Mouse (Mus musculus) forebrain, embryonic 14.5 days (tissue): ENCODE results near the gene Maml3. TPM values are rescaled to one million over a fixed set of nuclear protein-coding genes. Genes with fewer than 3 reads are reported as not detected.

Experiments used
- ATAC-seq: fragments of 200-750 bp; cut with Nextera tagmentation; 2 replicates; pipeline ENCODE4 v1.8.0; 2017; ENCODE audit warnings: mild to moderate bottlenecking, moderate library complexity
- DNase-seq: peaks from one replicate; pipeline ENCODE4 v3.0.0-alpha.2; 2015; ENCODE audit warnings: low spot score
- H3K27ac ChIP-seq: fragments of 300-500 bp; sonication (generic); 2 replicates; pipeline ENCODE4 v1.5.1; 2014; ENCODE audit warnings: low read depth, mild to moderate bottlenecking, control low read depth, low read length, moderate library complexity
- H3K27me3 ChIP-seq: fragments of 300-500 bp; sonication (generic); replicated peaks from 2 replicates; pipeline ENCODE4 v1.6.1; 2014; ENCODE audit warnings: low read length, control low read depth, mixed read lengths; ENCODE audit not compliant: control insufficient read depth, insufficient read depth
- H3K36me3 ChIP-seq: fragments of 300-500 bp; sonication (generic); 2 replicates; pipeline ENCODE4 v1.6.1; 2014; ENCODE audit warnings: low read length, control low read depth; ENCODE audit not compliant: control insufficient read depth, insufficient read depth
- H3K4me1 ChIP-seq: fragments of 300-500 bp; sonication (generic); 2 replicates; pipeline ENCODE4 v1.6.1; 2014; ENCODE audit warnings: antibody characterized with exemption, low read length, control low read depth; ENCODE audit not compliant: control insufficient read depth, insufficient read depth
- H3K4me2 ChIP-seq: fragments of 300-500 bp; sonication (generic); 2 replicates; pipeline ENCODE4 v1.6.1; 2014; ENCODE audit warnings: mild to moderate bottlenecking, control low read depth, low read length
- H3K4me3 ChIP-seq: fragments of 300-500 bp; sonication (generic); 2 replicates; pipeline ENCODE4 v1.5.1; 2014; ENCODE audit warnings: low read depth, low read length, control low read depth
- H3K9ac ChIP-seq: fragments of 300-500 bp; sonication (generic); 2 replicates; pipeline ENCODE4 v1.6.1; 2014; ENCODE audit warnings: mild to moderate bottlenecking, low read length, control low read depth, moderate library complexity
- H3K9me3 ChIP-seq: fragments of 300-500 bp; sonication (generic); replicated peaks from 2 replicates; pipeline ENCODE4 v1.6.1; 2016; ENCODE audit warnings: low read length, control low read depth, mixed read lengths; ENCODE audit not compliant: control insufficient read depth
- WGBS: fragments of 180-500 bp; shearing (Covaris S2); extraction: QIAGEN DNeasy Blood & Tissue Kit; methylation state at CpG from one replicate; pipeline ENCODE4 v1.1.7; 2014; 5-methylcytosine and 5-hydroxymethylcytosine counted together
- polyA plus RNA-seq: library from polyadenylated mRNA; unstranded; fragments of >200 nt; fragmentation: Nextera tagmentation; extraction: Ambion mirVana; gene quantifications from 2 replicates; pipeline ENCODE4 v1.2.1, GENCODE M21; 2014

The Maml3 gene
- polyA plus RNA-seq, 1 experiment from 2014 or later = 4.2 TPM

DNA sequence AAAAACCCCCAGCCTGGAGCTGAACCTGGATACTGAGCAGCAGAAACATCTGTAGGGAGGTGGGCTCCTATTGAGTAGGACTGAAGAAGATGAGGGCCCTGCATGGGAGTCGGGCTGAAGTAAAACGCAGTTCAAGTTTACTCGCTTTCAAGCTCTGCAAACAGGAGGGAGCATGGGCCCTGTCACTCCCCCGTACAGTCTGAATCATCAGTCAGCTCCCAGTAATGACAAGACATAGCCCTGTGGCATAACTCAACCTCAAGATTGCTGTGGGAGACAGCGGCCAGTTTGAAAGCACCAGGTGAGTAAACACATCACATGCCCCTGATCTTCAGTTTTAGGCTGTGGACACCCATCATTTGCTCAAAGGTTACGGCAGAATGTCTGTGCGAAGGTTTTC, 139.0 kb downstream of the Maml3 start:
- ATAC-seq (no peak), DNase-seq (no peak)
- Histone ChIP-seq H3K9me3 (no peaks in the 10 kb centered on the region), H3K27ac (peak overlapping the region; percentile 44; the same call in 1 of the 2 replicates), H3K36me3 (no peaks in the 10 kb centered on the region), H3K4me2 (no peak overlapping the region), H3K4me3 (no peak overlapping the region), H3K27me3 (no peaks in the 10 kb centered on the region), H3K9ac (peak overlapping the region; percentile 8; the same call in 1 of the 2 replicates), H3K4me1 (peaks cover 26% of the 10 kb centered on the region)
- 77% methylated on average over 7 of the region's 7 CpGs for WGBS

GRCm38 (mm10) chr3:51965436-51965835, 139.4 kb downstream of the Maml3 start:
- DNase-seq = no peak
- Histone ChIP-seq H3K27me3 (no peaks in the 10 kb centered on the region), H3K9me3 (no peaks in the 10 kb centered on the region), H3K4me3 (no peak overlapping the region), H3K36me3 (no peaks in the 10 kb centered on the region), H3K4me1 (peaks cover 26% of the 10 kb centered on the region), H3K4me2 (no peak overlapping the region), H3K27ac (peak overlapping the region; percentile 44; the same call in 1 of the 2 replicates), H3K9ac (peak overlapping the region; percentile 8; the same call in 1 of the 2 replicates)
- 31% methylated on average over 2 of the region's 2 CpGs for WGBS
- ATAC-seq = no peak

- no peak overlapping the region for H3K4me3 ChIP-seq
- peaks cover 26% of the 10 kb centered on the region for H3K4me1 ChIP-seq
- no peaks in the 10 kb centered on the region for H3K36me3 ChIP-seq
- H3K27ac ChIP-seq = peak overlapping the region; percentile 44; the same call in 1 of the 2 replicates
- 0 out of 2 replicates have a peak overlapping the region, but pooled peaks have one; percentile 25 for H3K9ac ChIP-seq
- no peak for ATAC-seq
- WGBS = 30% methylated on average over 3 of the region's 3 CpGs
- no peaks in the 10 kb centered on the region for H3K9me3 ChIP-seq
- H3K27me3 ChIP-seq = no peaks in the 10 kb centered on the region
- DNase-seq = no peak
- H3K4me2 ChIP-seq = no peak overlapping the region
Measured at GRCm38 (mm10) chr3:51965008-51965407, 139.9 kb downstream of the Maml3 start.

DNA sequence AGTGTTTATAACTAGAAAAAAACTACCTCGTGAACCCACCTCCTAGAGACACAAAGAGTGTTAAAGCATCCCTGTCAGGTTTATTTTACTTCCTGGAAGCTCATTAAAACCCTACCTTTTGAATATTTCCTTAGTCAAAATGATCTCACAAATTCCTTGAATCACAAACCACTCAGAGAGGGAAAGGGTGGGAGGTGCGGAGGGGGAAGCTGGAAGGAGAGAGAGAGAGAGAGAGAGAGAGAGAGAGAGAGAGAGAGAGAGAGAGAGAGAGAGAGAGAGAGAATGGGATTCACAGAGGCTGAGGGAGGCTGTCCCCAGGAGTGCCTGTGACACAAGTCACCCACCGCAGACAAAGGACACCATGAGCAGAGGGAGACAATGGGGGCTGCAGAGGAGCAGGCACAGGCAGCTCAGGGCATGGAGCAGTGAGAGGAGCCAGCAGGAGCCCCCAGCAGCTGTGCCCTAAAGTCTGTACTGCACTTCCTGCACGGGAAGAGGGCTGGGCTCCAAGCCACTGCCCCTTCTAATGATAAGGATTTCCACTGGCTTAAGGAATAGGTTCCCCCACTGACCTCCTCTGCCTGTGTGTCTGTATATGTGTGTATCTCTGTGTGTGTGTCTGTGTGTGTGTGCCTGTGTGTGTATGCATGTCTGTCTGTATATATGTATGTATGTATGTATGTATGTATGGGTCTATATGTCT, 140.8 kb downstream of the Maml3 start:
- Histone ChIP-seq H3K36me3 (no peaks in the 10 kb centered on the region), H3K9ac (peak overlapping the region; percentile 53), H3K27ac (peak overlapping the region; percentile 83), H3K4me3 (no peak overlapping the region), H3K27me3 (no peaks in the 10 kb centered on the region), H3K4me1 (peaks cover 26% of the 10 kb centered on the region), H3K4me2 (peak overlapping the region; percentile 30; the same call in 1 of the 2 replicates), H3K9me3 (no peaks in the 10 kb centered on the region)
- 5% methylated on average over 4 of the region's 4 CpGs for WGBS
- ATAC-seq = peak; percentile 80
- peak; percentile 62 for DNase-seq

DNA sequence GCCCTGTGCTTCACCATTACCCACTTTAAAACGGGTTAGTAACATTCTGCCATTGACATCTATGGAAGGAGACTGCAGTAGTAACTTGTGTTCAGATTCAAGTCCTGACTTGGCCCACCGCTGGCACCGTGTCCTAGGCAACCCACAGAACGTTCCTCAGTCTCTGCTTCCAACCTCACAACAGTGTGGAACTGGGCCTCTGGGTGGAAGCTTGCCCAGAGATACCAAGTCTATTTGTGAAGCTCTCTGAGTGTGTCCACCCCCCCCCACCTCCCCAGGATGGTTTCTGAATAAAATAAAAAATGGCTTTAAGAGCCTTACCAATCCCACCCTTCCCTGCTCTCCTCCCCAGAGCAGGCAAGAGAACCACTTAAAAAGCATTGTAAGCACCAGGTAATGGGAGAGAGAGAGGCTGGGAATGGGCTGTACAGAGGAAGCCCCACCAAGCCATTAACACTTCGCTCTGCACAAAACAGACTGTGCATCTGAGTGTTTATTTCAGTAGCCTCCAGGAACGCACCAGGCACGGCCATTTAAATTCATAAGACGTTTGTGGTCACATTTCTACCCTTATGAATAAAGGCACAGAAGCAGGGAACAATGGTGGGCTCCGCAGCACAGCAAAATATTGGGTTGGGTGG, 141.6 kb downstream of the Maml3 start:
- DNase-seq (peak; percentile 45), ATAC-seq (peak; percentile 29; the same call in 1 of the 2 replicates)

DNA sequence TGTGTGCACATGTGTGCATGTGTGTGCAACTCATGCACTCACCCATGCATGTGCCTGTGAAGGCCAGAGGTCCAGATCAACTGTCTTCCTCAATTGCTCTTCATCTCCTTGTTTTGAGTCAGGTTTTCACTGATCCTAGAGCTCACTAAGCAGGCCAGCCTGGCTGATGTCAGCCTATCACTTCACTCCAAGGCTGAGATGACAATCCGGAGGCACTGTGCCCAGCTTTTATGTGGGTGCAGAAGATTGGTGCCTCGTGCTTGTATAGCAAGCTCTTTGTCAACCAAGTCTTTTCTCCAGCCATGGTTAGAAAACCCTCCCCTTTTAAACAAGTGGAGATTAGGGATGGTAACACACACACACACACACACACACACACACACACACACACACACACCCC, 146.1 kb downstream of the Maml3 start:
- Histone ChIP-seq H3K27ac (no peak overlapping the region), H3K9ac (no peak overlapping the region), H3K4me2 (no peak overlapping the region), H3K4me1 (peaks cover 10% of the 10 kb centered on the region), H3K9me3 (no peaks in the 10 kb centered on the region), H3K4me3 (no peak overlapping the region), H3K27me3 (no peaks in the 10 kb centered on the region), H3K36me3 (no peaks in the 10 kb centered on the region)
- WGBS = 80% methylated on average over 2 of the region's 2 CpGs
- ATAC-seq (no peak), DNase-seq (no peak)

More for the DNA sequence above, 141.6 kb downstream of the Maml3 start:
- Histone ChIP-seq H3K36me3 (no peaks in the 10 kb centered on the region), H3K4me3 (no peak overlapping the region), H3K4me2 (peak overlapping the region; percentile 30; the same call in 1 of the 2 replicates), H3K9me3 (no peaks in the 10 kb centered on the region), H3K4me1 (peaks cover 26% of the 10 kb centered on the region), H3K9ac (0 out of 2 replicates have a peak overlapping the region, but pooled peaks have one; percentile 53), H3K27ac (peak overlapping the region; percentile 83), H3K27me3 (no peaks in the 10 kb centered on the region)
- WGBS = 49% methylated on average over 9 of the region's 9 CpGs

GRCm38 (mm10) chr3:51954441-51954840, 150.4 kb downstream of the Maml3 start:
- Histone ChIP-seq H3K27me3 (no peaks in the 10 kb centered on the region), H3K4me1 (0 out of 2 replicates have a peak, but pooled peaks cover 2% of the 10 kb centered on the region), H3K4me2 (no peak overlapping the region), H3K4me3 (no peak overlapping the region), H3K27ac (no peak overlapping the region), H3K36me3 (no peaks in the 10 kb centered on the region), H3K9ac (no peak overlapping the region), H3K9me3 (no peaks in the 10 kb centered on the region)
- no peak for DNase-seq
- WGBS = 80% methylated on average over 4 of the region's 4 CpGs
- no peak for ATAC-seq

- Histone ChIP-seq H3K27me3 (no peaks in the 10 kb centered on the region), H3K27ac (no peak overlapping the region)
Measured at GRCm38 (mm10) chr3:51953927-51954326, 150.9 kb downstream of the Maml3 start.

More at GRCm38 (mm10) chr3:51953927-51954326, 150.9 kb downstream of the Maml3 start:
- Histone ChIP-seq H3K9ac (no peak overlapping the region), H3K4me3 (no peak overlapping the region), H3K4me1 (0 out of 2 replicates have a peak, but pooled peaks cover 2% of the 10 kb centered on the region), H3K4me2 (no peak overlapping the region), H3K36me3 (no peaks in the 10 kb centered on the region), H3K9me3 (no peaks in the 10 kb centered on the region)
- ATAC-seq = no peak
- WGBS = 85% methylated on average over 11 of the region's 11 CpGs
- no peak for DNase-seq
